Mouse (Mus musculus): ENCODE data around the gene Polr2e. TPM values are rescaled to one million over a fixed set of nuclear protein-coding genes. Genes with fewer than 3 reads are reported as not detected.

Polr2e gene
- polyA plus RNA-seq (2014; fragmentation: Illumina TruSeq; extraction: RNeasy Lipid Tissue Mini Kit (QIAGEN cat#74804); ENCODE audit: low read depth, low replicate concordance) = 0.28 TPM

GRCm38 (mm10) chr10:80039559-80039979 lies at the start of gene Polr2e:
Gene Polr2e, minus strand, starts transcription at chr10:80039795.

GRCm38 (mm10) chr10:80047041-80047565 lies 7.5 kb upstream of the Polr2e start, which contains the start of gene Gpx4:
Gene Gpx4, plus strand, starts transcription at chr10:80047166.

DNA sequence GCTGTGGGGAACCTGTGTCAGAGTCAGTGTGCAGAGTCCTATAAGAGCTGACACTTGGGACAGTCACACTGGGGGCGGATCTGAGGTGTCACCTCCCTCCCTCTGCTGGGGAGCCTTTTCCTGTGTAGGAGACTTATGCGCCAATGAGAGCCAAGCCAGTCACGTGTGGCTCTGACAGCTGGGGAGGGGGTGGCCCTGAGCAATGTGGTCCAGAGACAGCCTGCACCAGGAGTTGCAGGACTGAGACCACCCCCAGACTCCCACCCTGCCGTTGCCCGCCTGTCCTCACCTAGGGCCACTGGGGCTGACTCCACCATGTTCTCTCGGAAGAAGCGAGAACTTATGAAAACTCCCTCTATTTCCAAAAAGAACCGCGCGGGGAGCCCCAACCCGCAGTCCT lies 23.1 kb downstream of the Polr2e start, which contains the start of gene Arhgap45:
Gene Arhgap45, plus strand, starts transcription at position 143 of the 400 bp plus-strand sequence.

GRCm38 (mm10) chr10:79996272-79997033 lies 43.1 kb downstream of the Polr2e start, which contains the start of gene Abca7:
Gene Abca7, plus strand, starts transcription at chr10:79996494.

GRCm38 (mm10) chr10:79988506-79989271 lies 50.9 kb downstream of the Polr2e start, which contains the start of gene Cnn2:
Gene Cnn2, plus strand, starts transcription at chr10:79988584.

Other genes with a start within 250 kb of the Polr2e start
- not detected for gene Prss57, start 248.8 kb downstream of the Polr2e start, polyA plus RNA-seq (2014; fragmentation: Illumina TruSeq; extraction: RNeasy Lipid Tissue Mini Kit (QIAGEN cat#74804); ENCODE audit: low read depth, low replicate concordance)
- 0.38 TPM for gene Palm, start 246.2 kb downstream of the Polr2e start, polyA plus RNA-seq (2014; fragmentation: Illumina TruSeq; extraction: RNeasy Lipid Tissue Mini Kit (QIAGEN cat#74804); ENCODE audit: low read depth, low replicate concordance)
- gene Misp, start 218.8 kb downstream of the Polr2e start, polyA plus RNA-seq (2014; fragmentation: Illumina TruSeq; extraction: RNeasy Lipid Tissue Mini Kit (QIAGEN cat#74804); ENCODE audit: low read depth, low replicate concordance) = not detected
- 40.2 TPM for gene Ptbp1, start 185.4 kb downstream of the Polr2e start, polyA plus RNA-seq (2014; fragmentation: Illumina TruSeq; extraction: RNeasy Lipid Tissue Mini Kit (QIAGEN cat#74804); ENCODE audit: low read depth, low replicate concordance)
- gene Prtn3, start 165.3 kb downstream of the Polr2e start, polyA plus RNA-seq (2014; fragmentation: Illumina TruSeq; extraction: RNeasy Lipid Tissue Mini Kit (QIAGEN cat#74804); ENCODE audit: low read depth, low replicate concordance) = not detected
- gene Plppr3, start 165.2 kb downstream of the Polr2e start, polyA plus RNA-seq (2014; fragmentation: Illumina TruSeq; extraction: RNeasy Lipid Tissue Mini Kit (QIAGEN cat#74804); ENCODE audit: low read depth, low replicate concordance) = not detected
- not detected for gene Elane, start 153.5 kb downstream of the Polr2e start, polyA plus RNA-seq (2014; fragmentation: Illumina TruSeq; extraction: RNeasy Lipid Tissue Mini Kit (QIAGEN cat#74804); ENCODE audit: low read depth, low replicate concordance)
- not detected for gene Cfd, start 148.9 kb downstream of the Polr2e start, polyA plus RNA-seq (2014; fragmentation: Illumina TruSeq; extraction: RNeasy Lipid Tissue Mini Kit (QIAGEN cat#74804); ENCODE audit: low read depth, low replicate concordance)
- 0.87 TPM for gene Med16, start 130.9 kb downstream of the Polr2e start, polyA plus RNA-seq (2014; fragmentation: Illumina TruSeq; extraction: RNeasy Lipid Tissue Mini Kit (QIAGEN cat#74804); ENCODE audit: low read depth, low replicate concordance)
- not detected for gene Gm26602, start 128.9 kb downstream of the Polr2e start, polyA plus RNA-seq (2014; fragmentation: Illumina TruSeq; extraction: RNeasy Lipid Tissue Mini Kit (QIAGEN cat#74804); ENCODE audit: low read depth, low replicate concordance)
- gene Kiss1r, start 122.8 kb downstream of the Polr2e start, polyA plus RNA-seq (2014; fragmentation: Illumina TruSeq; extraction: RNeasy Lipid Tissue Mini Kit (QIAGEN cat#74804); ENCODE audit: low read depth, low replicate concordance) = not detected
- gene R3hdm4, start 118.6 kb downstream of the Polr2e start, polyA plus RNA-seq (2014; fragmentation: Illumina TruSeq; extraction: RNeasy Lipid Tissue Mini Kit (QIAGEN cat#74804); ENCODE audit: low read depth, low replicate concordance) = 1.1 TPM
- gene Arid3a, start 112.8 kb downstream of the Polr2e start, polyA plus RNA-seq (2014; fragmentation: Illumina TruSeq; extraction: RNeasy Lipid Tissue Mini Kit (QIAGEN cat#74804); ENCODE audit: low read depth, low replicate concordance) = 1.3 TPM
- 2.0 TPM for gene Wdr18, start 79.6 kb downstream of the Polr2e start, polyA plus RNA-seq (2014; fragmentation: Illumina TruSeq; extraction: RNeasy Lipid Tissue Mini Kit (QIAGEN cat#74804); ENCODE audit: low read depth, low replicate concordance)
- gene Grin3b, start 69.1 kb downstream of the Polr2e start, polyA plus RNA-seq (2014; fragmentation: Illumina TruSeq; extraction: RNeasy Lipid Tissue Mini Kit (QIAGEN cat#74804); ENCODE audit: low read depth, low replicate concordance) = not detected
- gene Tmem259, start 55.5 kb downstream of the Polr2e start, polyA plus RNA-seq (2014; fragmentation: Illumina TruSeq; extraction: RNeasy Lipid Tissue Mini Kit (QIAGEN cat#74804); ENCODE audit: low read depth, low replicate concordance) = 1.0 TPM
- 0.48 TPM for gene Cnn2, start 51.2 kb downstream of the Polr2e start, polyA plus RNA-seq (2014; fragmentation: Illumina TruSeq; extraction: RNeasy Lipid Tissue Mini Kit (QIAGEN cat#74804); ENCODE audit: low read depth, low replicate concordance)
- gene Abca7, start 43.3 kb downstream of the Polr2e start, polyA plus RNA-seq (2014; fragmentation: Illumina TruSeq; extraction: RNeasy Lipid Tissue Mini Kit (QIAGEN cat#74804); ENCODE audit: low read depth, low replicate concordance) = 0.06 TPM
- not detected for gene Arhgap45, start 23.1 kb downstream of the Polr2e start, polyA plus RNA-seq (2014; fragmentation: Illumina TruSeq; extraction: RNeasy Lipid Tissue Mini Kit (QIAGEN cat#74804); ENCODE audit: low read depth, low replicate concordance)
- 260 TPM for gene Gpx4, start 7.4 kb upstream of the Polr2e start, polyA plus RNA-seq (2014; fragmentation: Illumina TruSeq; extraction: RNeasy Lipid Tissue Mini Kit (QIAGEN cat#74804); ENCODE audit: low read depth, low replicate concordance)
- gene Sbno2, start 65.8 kb upstream of the Polr2e start, polyA plus RNA-seq (2014; fragmentation: Illumina TruSeq; extraction: RNeasy Lipid Tissue Mini Kit (QIAGEN cat#74804); ENCODE audit: low read depth, low replicate concordance) = 0.52 TPM
- 7.2 TPM for gene Stk11, start 76.0 kb upstream of the Polr2e start, polyA plus RNA-seq (2014; fragmentation: Illumina TruSeq; extraction: RNeasy Lipid Tissue Mini Kit (QIAGEN cat#74804); ENCODE audit: low read depth, low replicate concordance)
- 0.21 TPM for gene Atp5d, start 98.8 kb upstream of the Polr2e start, polyA plus RNA-seq (2014; fragmentation: Illumina TruSeq; extraction: RNeasy Lipid Tissue Mini Kit (QIAGEN cat#74804); ENCODE audit: low read depth, low replicate concordance)
- gene Cbarp, start 101.0 kb upstream of the Polr2e start, polyA plus RNA-seq (2014; fragmentation: Illumina TruSeq; extraction: RNeasy Lipid Tissue Mini Kit (QIAGEN cat#74804); ENCODE audit: low read depth, low replicate concordance) = not detected
- 3.2 TPM for gene Midn, start 108.5 kb upstream of the Polr2e start, polyA plus RNA-seq (2014; fragmentation: Illumina TruSeq; extraction: RNeasy Lipid Tissue Mini Kit (QIAGEN cat#74804); ENCODE audit: low read depth, low replicate concordance)
- gene Cirbp, start 126.2 kb upstream of the Polr2e start, polyA plus RNA-seq (2014; fragmentation: Illumina TruSeq; extraction: RNeasy Lipid Tissue Mini Kit (QIAGEN cat#74804); ENCODE audit: low read depth, low replicate concordance) = 37.8 TPM
- 1.1 TPM for gene 1600002K03Rik, start 133.1 kb upstream of the Polr2e start, polyA plus RNA-seq (2014; fragmentation: Illumina TruSeq; extraction: RNeasy Lipid Tissue Mini Kit (QIAGEN cat#74804); ENCODE audit: low read depth, low replicate concordance)
- gene Efna2, start 139.7 kb upstream of the Polr2e start, polyA plus RNA-seq (2014; fragmentation: Illumina TruSeq; extraction: RNeasy Lipid Tissue Mini Kit (QIAGEN cat#74804); ENCODE audit: low read depth, low replicate concordance) = 0.39 TPM
- gene Mum1, start 186.6 kb upstream of the Polr2e start, polyA plus RNA-seq (2014; fragmentation: Illumina TruSeq; extraction: RNeasy Lipid Tissue Mini Kit (QIAGEN cat#74804); ENCODE audit: low read depth, low replicate concordance) = 72.4 TPM
- 0.88 TPM for gene Ndufs7, start 209.3 kb upstream of the Polr2e start, polyA plus RNA-seq (2014; fragmentation: Illumina TruSeq; extraction: RNeasy Lipid Tissue Mini Kit (QIAGEN cat#74804); ENCODE audit: low read depth, low replicate concordance)
- gene Gamt, start 221.2 kb upstream of the Polr2e start, polyA plus RNA-seq (2014; fragmentation: Illumina TruSeq; extraction: RNeasy Lipid Tissue Mini Kit (QIAGEN cat#74804); ENCODE audit: low read depth, low replicate concordance) = 1.2 TPM
- gene Dazap1, start 221.7 kb upstream of the Polr2e start, polyA plus RNA-seq (2014; fragmentation: Illumina TruSeq; extraction: RNeasy Lipid Tissue Mini Kit (QIAGEN cat#74804); ENCODE audit: low read depth, low replicate concordance) = 43.5 TPM